Mouse (Mus musculus): ENCODE measurements around the gene Olfr868. TPM values are rescaled to one million over a fixed set of nuclear protein-coding genes. Genes with fewer than 3 reads are reported as not detected.

Gene Olfr868
- polyA plus RNA-seq (2015; fragmentation: Nextera tagmentation; extraction: Ambion mirVana): not detected in 2 replicates

- ATAC-seq: no peak
- Histone ChIP-seq H3K4me2 (no peak within 1 kb of the TSS), H3K9ac (no peak within 1 kb of the TSS), H3K9me3 (replicated peaks) (peaks cover 8% of the 10 kb centered on the region), H3K4me1 (no peaks in the 10 kb centered on the region), H3K27me3 (no peaks in the 10 kb centered on the region), H3K27ac (no peak within 1 kb of the TSS), H3K36me3 (ENCODE audit: poor library complexity, severe bottlenecking) (no peaks in the 10 kb centered on the region), H3K4me3 (no peak within 1 kb of the TSS)
- WGBS: 42% methylated on average over 2 of the region's 2 CpGs
Measured at GRCm38 (mm10) chr9:20098326-20098725, at the start of gene Olfr868. TSS of gene Olfr868 (plus strand) at chr9:20098626.

GRCm38 (mm10) chr9:20057462-20057861 is 41.0 kb upstream of the Olfr868 start, which contains the start of gene Olfr867:
TSS of gene Olfr867 (minus strand) at chr9:20057562.
- Histone ChIP-seq H3K4me1 (no peaks in the 10 kb centered on the region), H3K9ac (no peak within 1 kb of the TSS), H3K36me3 (ENCODE audit: poor library complexity, severe bottlenecking) (no peaks in the 10 kb centered on the region), H3K9me3 (replicated peaks) (peaks cover 19% of the 10 kb centered on the region), H3K27me3 (no peaks in the 10 kb centered on the region), H3K27ac (no peak within 1 kb of the TSS), H3K4me3 (no peak within 1 kb of the TSS), H3K4me2 (no peak within 1 kb of the TSS)
- 78% methylated on average over 1 of the region's 1 CpGs for WGBS
- ATAC-seq: no peak

- H3K27ac ChIP-seq: no peak overlapping the region
- 60% methylated on average over 3 of the region's 3 CpGs for WGBS
- no peak overlapping the region for H3K9ac ChIP-seq
- ATAC-seq: no peak
- H3K4me3 ChIP-seq: no peak overlapping the region
- H3K27me3 ChIP-seq: no peaks in the 10 kb centered on the region
- no peak overlapping the region for H3K4me2 ChIP-seq
- peaks cover 32% of the 10 kb centered on the region for H3K9me3 ChIP-seq (replicated peaks)
- no peaks in the 10 kb centered on the region for H3K36me3 ChIP-seq (ENCODE audit: poor library complexity, severe bottlenecking)
- no peaks in the 10 kb centered on the region for H3K4me1 ChIP-seq
Measured at GRCm38 (mm10) chr9:20070236-20070635, 28.2 kb upstream of the Olfr868 start.

- 88% methylated on average over 1 of the region's 1 CpGs for WGBS
- Histone ChIP-seq H3K4me1 (no peaks in the 10 kb centered on the region), H3K4me3 (no peak overlapping the region), H3K9ac (no peak overlapping the region), H3K27ac (no peak overlapping the region), H3K9me3 (replicated peaks) (peaks cover 38% of the 10 kb centered on the region), H3K36me3 (ENCODE audit: poor library complexity, severe bottlenecking) (no peaks in the 10 kb centered on the region), H3K27me3 (no peaks in the 10 kb centered on the region), H3K4me2 (no peak overlapping the region)
- ATAC-seq: no peak
Measured at GRCm38 (mm10) chr9:20071291-20071690, 27.1 kb upstream of the Olfr868 start.

- H3K36me3 ChIP-seq (ENCODE audit: poor library complexity, severe bottlenecking): no peaks in the 10 kb centered on the region
- no peaks in the 10 kb centered on the region for H3K4me1 ChIP-seq
- no peak overlapping the region for H3K27ac ChIP-seq
- no peak overlapping the region for H3K4me3 ChIP-seq
- H3K4me2 ChIP-seq: no peak overlapping the region
- no peak for ATAC-seq
- no peaks in the 10 kb centered on the region for H3K27me3 ChIP-seq
- WGBS: 68% methylated on average over 7 of the region's 7 CpGs
- no peak overlapping the region for H3K9ac ChIP-seq
- peaks cover 55% of the 10 kb centered on the region for H3K9me3 ChIP-seq (replicated peaks)
Measured at GRCm38 (mm10) chr9:20073523-20074177, 24.8 kb upstream of the Olfr868 start.

- H3K9me3 ChIP-seq (replicated peaks): 0 out of 2 replicates have a peak, but pooled peaks cover 3% of the 10 kb centered on the region
- no peak within 1 kb of the TSS for H3K9ac ChIP-seq
- H3K27me3 ChIP-seq: no peaks in the 10 kb centered on the region
- WGBS: 79% methylated on average over 2 of the region's 2 CpGs
- no peak within 1 kb of the TSS for H3K27ac ChIP-seq
- no peak within 1 kb of the TSS for H3K4me2 ChIP-seq
- no peaks in the 10 kb centered on the region for H3K36me3 ChIP-seq (ENCODE audit: poor library complexity, severe bottlenecking)
- no peak within 1 kb of the TSS for H3K4me3 ChIP-seq
- no peak for ATAC-seq
- H3K4me1 ChIP-seq: no peaks in the 10 kb centered on the region
Measured at GRCm38 (mm10) chr9:20128709-20129108, 30.3 kb downstream of the Olfr868 start, which contains the start of gene Olfr869. TSS of gene Olfr869 (plus strand) at chr9:20129009.

GRCm38 (mm10) chr9:20149706-20150105 is 51.3 kb downstream of the Olfr868 start:
- peaks cover 37% of the 10 kb centered on the region for H3K9me3 ChIP-seq (replicated peaks)
- H3K4me1 ChIP-seq: no peaks in the 10 kb centered on the region
- no peak overlapping the region for H3K4me3 ChIP-seq
- H3K27ac ChIP-seq: no peak overlapping the region
- H3K9ac ChIP-seq: no peak overlapping the region
- no peak overlapping the region for H3K4me2 ChIP-seq
- H3K27me3 ChIP-seq: no peaks in the 10 kb centered on the region
- no peaks in the 10 kb centered on the region for H3K36me3 ChIP-seq (ENCODE audit: poor library complexity, severe bottlenecking)
- ATAC-seq: no peak
- 94% methylated on average over 3 of the region's 3 CpGs for WGBS

Other genes with a start within 250 kb of the Olfr868 start
- gene Olfr860, start 248.9 kb upstream of the Olfr868 start, polyA plus RNA-seq (2015; fragmentation: Nextera tagmentation; extraction: Ambion mirVana): not detected in 2 replicates
- gene Olfr862, start 210.6 kb upstream of the Olfr868 start, polyA plus RNA-seq (2015; fragmentation: Nextera tagmentation; extraction: Ambion mirVana): not detected in 2 replicates
- 0.21 and 0.23 TPM in 2 replicates for gene Olfr77, start 181.8 kb upstream of the Olfr868 start, polyA plus RNA-seq (2015; fragmentation: Nextera tagmentation; extraction: Ambion mirVana)
- gene Olfr866, start 70.6 kb upstream of the Olfr868 start, polyA plus RNA-seq (2015; fragmentation: Nextera tagmentation; extraction: Ambion mirVana): not detected in 2 replicates
- not detected in 2 replicates for gene Olfr867, start 41.1 kb upstream of the Olfr868 start, polyA plus RNA-seq (2015; fragmentation: Nextera tagmentation; extraction: Ambion mirVana)
- gene Olfr869, start 30.4 kb downstream of the Olfr868 start, polyA plus RNA-seq (2015; fragmentation: Nextera tagmentation; extraction: Ambion mirVana): not detected in 2 replicates
- not detected in 2 replicates for gene Olfr870, start 75.4 kb downstream of the Olfr868 start, polyA plus RNA-seq (2015; fragmentation: Nextera tagmentation; extraction: Ambion mirVana)
- gene Olfr871, start 113.6 kb downstream of the Olfr868 start, polyA plus RNA-seq (2015; fragmentation: Nextera tagmentation; extraction: Ambion mirVana): not detected in 2 replicates
- not detected in 2 replicates for gene Olfr872, start 138.5 kb downstream of the Olfr868 start, polyA plus RNA-seq (2015; fragmentation: Nextera tagmentation; extraction: Ambion mirVana)
- not detected in 2 replicates for gene Olfr39, start 183.7 kb downstream of the Olfr868 start, polyA plus RNA-seq (2015; fragmentation: Nextera tagmentation; extraction: Ambion mirVana)
- gene Olfr873, start 199.9 kb downstream of the Olfr868 start, polyA plus RNA-seq (2015; fragmentation: Nextera tagmentation; extraction: Ambion mirVana): not detected in 2 replicates
- gene Olfr18, start 237.5 kb downstream of the Olfr868 start, polyA plus RNA-seq (2015; fragmentation: Nextera tagmentation; extraction: Ambion mirVana): 0.15 TPM in 1 of 2 replicates, not detected in the other